Mouse (Mus musculus): ENCODE results near the gene Ncoa1. TPM values are rescaled to one million over a fixed set of nuclear protein-coding genes. Genes with fewer than 3 reads are reported as not detected.
A peak's percentile ranks its signal among the peaks of the same experiment; 100 is the strongest.
"Not testable (repeated sequence)": the region's sequence is repeated elsewhere in the genome, so short reads cannot be mapped to it uniquely, and the experiment has no call there.

Gene Ncoa1
- polyA plus RNA-seq, 1 experiment from 2014 or later, result 24.0 TPM

GRCm38 (mm10) chr12:4243805-4244204 lies 233.2 kb downstream of the Ncoa1 start:
- Histone ChIP-seq H3K4me2 (ENCODE audit: low read depth, low read length) (no peak overlapping the region), H3K9me3 (ENCODE audit: control insufficient read depth, low read length) (no peaks in the 10 kb centered on the region), H3K4me3 (ENCODE audit: low read depth, low read length) (no peak overlapping the region), H3K27ac (ENCODE audit: low read depth, low read length) (no peak overlapping the region), H3K9ac (replicated peaks; ENCODE audit: low read depth, low read length) (no peak overlapping the region), H3K27me3 (ENCODE audit: control insufficient read depth, insufficient read depth, low read length) (no peaks in the 10 kb centered on the region), H3K4me1 (ENCODE audit: control insufficient read depth, insufficient read depth, low read length) (no peaks in the 10 kb centered on the region), H3K36me3 (ENCODE audit: control insufficient read depth, insufficient read depth, low read length) (no peaks in the 10 kb centered on the region)
- no peak for ATAC-seq (ENCODE audit: low read depth)
- WGBS, result 86% methylated on average over 2 of the region's 2 CpGs

- not testable (repeated sequence) for H3K36me3 ChIP-seq (ENCODE audit: control insufficient read depth, insufficient read depth, low read length); H3K9ac ChIP-seq (replicated peaks; ENCODE audit: low read depth, low read length); H3K4me3 ChIP-seq (ENCODE audit: low read depth, low read length); H3K27ac ChIP-seq (ENCODE audit: low read depth, low read length); ATAC-seq (ENCODE audit: low read depth); H3K4me1 ChIP-seq (ENCODE audit: control insufficient read depth, insufficient read depth, low read length); H3K9me3 ChIP-seq (ENCODE audit: control insufficient read depth, low read length); H3K27me3 ChIP-seq (ENCODE audit: control insufficient read depth, insufficient read depth, low read length); H3K4me2 ChIP-seq (ENCODE audit: low read depth, low read length)
- WGBS, result 80% methylated on average over 8 of the region's 8 CpGs
Measured at GRCm38 (mm10) chr12:4240281-4240680, 236.7 kb downstream of the Ncoa1 start.

DNA sequence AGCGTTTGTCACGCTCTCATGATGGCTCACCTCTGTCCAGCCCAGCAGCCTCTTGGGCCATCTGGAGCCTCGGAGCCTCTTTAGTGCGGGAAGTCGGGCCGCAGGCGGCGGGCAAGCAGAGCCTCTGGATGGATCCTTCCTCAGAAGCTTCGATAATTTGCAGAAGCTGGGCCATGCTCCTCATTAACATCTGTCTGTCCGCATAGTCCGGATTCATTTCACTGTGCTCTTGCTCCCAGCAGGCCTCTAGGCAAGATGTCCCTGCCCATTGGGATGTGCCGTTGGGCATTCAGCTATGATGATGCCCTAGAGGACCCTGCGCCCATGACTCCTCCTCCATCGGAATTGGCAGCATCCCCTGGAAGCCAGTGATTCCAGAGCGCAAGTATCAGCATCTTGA lies 239.5 kb downstream of the Ncoa1 start:
- H3K27ac ChIP-seq (ENCODE audit: low read depth, low read length), result no peak overlapping the region
- no peak overlapping the region for H3K4me3 ChIP-seq (ENCODE audit: low read depth, low read length)
- no peak overlapping the region for H3K9ac ChIP-seq (replicated peaks; ENCODE audit: low read depth, low read length)
- no peak overlapping the region for H3K4me2 ChIP-seq (ENCODE audit: low read depth, low read length)
- no peaks in the 10 kb centered on the region for H3K9me3 ChIP-seq (ENCODE audit: control insufficient read depth, low read length)
- no peaks in the 10 kb centered on the region for H3K36me3 ChIP-seq (ENCODE audit: control insufficient read depth, insufficient read depth, low read length)
- no peaks in the 10 kb centered on the region for H3K27me3 ChIP-seq (ENCODE audit: control insufficient read depth, insufficient read depth, low read length)
- WGBS, result 97% methylated on average over 15 of the region's 15 CpGs
- no peak for ATAC-seq (ENCODE audit: low read depth)
- H3K4me1 ChIP-seq (ENCODE audit: control insufficient read depth, insufficient read depth, low read length), result 0 out of 2 replicates have a peak, but pooled peaks cover 4% of the 10 kb centered on the region

GRCm38 (mm10) chr12:4233572-4234508 lies 243.1 kb downstream of the Ncoa1 start, which contains the start of the genes Ptrhd1 and Cenpo:
Ptrhd1 (plus strand) TSS chr12:4234027.
Cenpo (minus strand) TSS chr12:4234294.
- peak within 1 kb of the TSS; percentile 69 for H3K9ac ChIP-seq (replicated peaks; ENCODE audit: low read depth, low read length)
- H3K27ac ChIP-seq (ENCODE audit: low read depth, low read length), result peak within 1 kb of the TSS; percentile 96
- no peaks in the 10 kb centered on the region for H3K27me3 ChIP-seq (ENCODE audit: control insufficient read depth, insufficient read depth, low read length)
- peak within 1 kb of the TSS; percentile 62 for H3K4me3 ChIP-seq (ENCODE audit: low read depth, low read length)
- no peaks in the 10 kb centered on the region for H3K9me3 ChIP-seq (ENCODE audit: control insufficient read depth, low read length)
- under 1% methylated on average over 50 of the region's 50 CpGs for WGBS
- peak; percentile 99 for ATAC-seq (ENCODE audit: low read depth)
- H3K4me1 ChIP-seq (ENCODE audit: control insufficient read depth, insufficient read depth, low read length), result 0 out of 2 replicates have a peak, but pooled peaks cover 4% of the 10 kb centered on the region
- 0 out of 2 replicates have a peak, but pooled peaks cover 2% of the 10 kb centered on the region for H3K36me3 ChIP-seq (ENCODE audit: control insufficient read depth, insufficient read depth, low read length)
- peak within 1 kb of the TSS; percentile 72 for H3K4me2 ChIP-seq (ENCODE audit: low read depth, low read length)

- no peak for ATAC-seq (ENCODE audit: low read depth)
- Histone ChIP-seq H3K4me3 (ENCODE audit: low read depth, low read length) (no peak overlapping the region), H3K4me1 (ENCODE audit: control insufficient read depth, insufficient read depth, low read length) (0 out of 2 replicates have a peak, but pooled peaks cover 4% of the 10 kb centered on the region), H3K9me3 (ENCODE audit: control insufficient read depth, low read length) (no peaks in the 10 kb centered on the region), H3K27ac (ENCODE audit: low read depth, low read length) (no peak overlapping the region), H3K27me3 (ENCODE audit: control insufficient read depth, insufficient read depth, low read length) (no peaks in the 10 kb centered on the region), H3K4me2 (ENCODE audit: low read depth, low read length) (peak overlapping the region; percentile 72; the same call in 1 of the 2 replicates), H3K36me3 (ENCODE audit: control insufficient read depth, insufficient read depth, low read length) (0 out of 2 replicates have a peak, but pooled peaks cover 2% of the 10 kb centered on the region), H3K9ac (replicated peaks; ENCODE audit: low read depth, low read length) (no peak overlapping the region)
- WGBS, result 52% methylated on average over 4 of the region's 4 CpGs
Measured at GRCm38 (mm10) chr12:4232777-4233176, 244.2 kb downstream of the Ncoa1 start.

DNA sequence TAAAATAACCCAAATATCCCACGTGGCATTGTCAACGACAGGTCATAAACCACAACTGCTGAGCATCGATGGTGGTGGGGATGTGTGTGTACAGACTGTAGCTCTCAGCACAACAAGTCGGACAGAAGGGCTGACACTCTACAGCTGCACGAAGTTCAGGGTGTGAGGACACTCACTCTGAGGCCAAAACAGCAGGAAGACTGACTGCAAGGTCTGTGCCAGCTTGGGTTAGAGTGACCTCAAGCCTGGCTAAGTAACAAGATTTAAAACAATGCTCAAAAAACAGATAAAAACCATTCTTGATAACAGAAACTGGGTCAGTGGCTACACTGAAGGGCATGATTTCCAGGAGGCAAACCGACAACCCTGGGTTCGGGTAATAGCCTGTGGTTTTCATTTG lies 246.8 kb downstream of the Ncoa1 start:
- Histone ChIP-seq H3K4me2 (ENCODE audit: low read depth, low read length) (no peak overlapping the region), H3K27ac (ENCODE audit: low read depth, low read length) (no peak overlapping the region), H3K9ac (replicated peaks; ENCODE audit: low read depth, low read length) (no peak overlapping the region), H3K9me3 (ENCODE audit: control insufficient read depth, low read length) (no peaks in the 10 kb centered on the region), H3K27me3 (ENCODE audit: control insufficient read depth, insufficient read depth, low read length) (no peaks in the 10 kb centered on the region), H3K36me3 (ENCODE audit: control insufficient read depth, insufficient read depth, low read length) (0 out of 2 replicates have a peak, but pooled peaks cover 2% of the 10 kb centered on the region), H3K4me3 (ENCODE audit: low read depth, low read length) (no peak overlapping the region), H3K4me1 (ENCODE audit: control insufficient read depth, insufficient read depth, low read length) (0 out of 2 replicates have a peak, but pooled peaks cover 4% of the 10 kb centered on the region)
- 87% methylated on average over 7 of the region's 7 CpGs for WGBS
- ATAC-seq (ENCODE audit: low read depth), result no peak

DNA sequence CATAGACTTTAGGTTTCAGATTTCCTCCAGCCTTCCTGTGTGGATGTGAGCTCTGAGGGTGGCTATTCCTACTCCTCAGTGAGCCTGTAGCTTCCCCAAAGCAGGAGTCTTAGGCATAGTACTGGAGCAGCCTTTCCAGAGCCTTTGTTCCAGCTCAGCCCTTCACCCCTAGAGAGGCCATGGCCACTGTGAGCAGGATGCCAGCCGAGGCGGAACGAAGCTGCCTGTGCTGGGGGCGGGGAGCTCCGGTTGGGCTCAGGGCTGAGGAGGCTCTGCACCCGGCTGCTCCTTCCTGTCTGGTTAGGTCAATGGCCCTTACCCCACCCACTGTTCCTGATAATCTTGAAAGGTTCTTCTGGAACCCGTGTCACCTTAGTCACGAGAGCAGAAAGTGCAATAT lies 264.1 kb downstream of the Ncoa1 start:
- H3K4me3 ChIP-seq (ENCODE audit: low read depth, low read length), result no peak overlapping the region
- H3K27ac ChIP-seq (ENCODE audit: low read depth, low read length), result no peak overlapping the region
- H3K9me3 ChIP-seq (ENCODE audit: control insufficient read depth, low read length), result no peaks in the 10 kb centered on the region
- H3K36me3 ChIP-seq (ENCODE audit: control insufficient read depth, insufficient read depth, low read length), result peaks cover 12% of the 10 kb centered on the region; the same call in 1 of the 2 replicates
- 85% methylated on average over 8 of the region's 8 CpGs for whole genome bisulfite sequencing
- H3K4me1 ChIP-seq (ENCODE audit: control insufficient read depth, insufficient read depth, low read length), result no peaks in the 10 kb centered on the region
- no peak overlapping the region for H3K9ac ChIP-seq (replicated peaks; ENCODE audit: low read depth, low read length)
- no peak overlapping the region for H3K4me2 ChIP-seq (ENCODE audit: low read depth, low read length)
- ATAC-seq (ENCODE audit: low read depth), result no peak
- no peaks in the 10 kb centered on the region for H3K27me3 ChIP-seq (ENCODE audit: control insufficient read depth, insufficient read depth, low read length)

GRCm38 (mm10) chr12:4211174-4211573 lies 265.8 kb downstream of the Ncoa1 start:
- H3K27ac ChIP-seq (ENCODE audit: low read depth, low read length), result no peak overlapping the region
- H3K9me3 ChIP-seq (ENCODE audit: control insufficient read depth, low read length), result no peaks in the 10 kb centered on the region
- no peaks in the 10 kb centered on the region for H3K4me1 ChIP-seq (ENCODE audit: control insufficient read depth, insufficient read depth, low read length)
- no peaks in the 10 kb centered on the region for H3K27me3 ChIP-seq (ENCODE audit: control insufficient read depth, insufficient read depth, low read length)
- H3K36me3 ChIP-seq (ENCODE audit: control insufficient read depth, insufficient read depth, low read length), result peaks cover 16% of the 10 kb centered on the region; the same call in 1 of the 2 replicates
- WGBS, result 95% methylated on average over 9 of the region's 9 CpGs
- H3K9ac ChIP-seq (replicated peaks; ENCODE audit: low read depth, low read length), result no peak overlapping the region
- no peak overlapping the region for H3K4me3 ChIP-seq (ENCODE audit: low read depth, low read length)
- no peak for ATAC-seq (ENCODE audit: low read depth)
- no peak overlapping the region for H3K4me2 ChIP-seq (ENCODE audit: low read depth, low read length)

- H3K27me3 ChIP-seq (ENCODE audit: control insufficient read depth, insufficient read depth, low read length), result no peaks in the 10 kb centered on the region
- no peaks in the 10 kb centered on the region for H3K9me3 ChIP-seq (ENCODE audit: control insufficient read depth, low read length)
- ATAC-seq (ENCODE audit: low read depth), result no peak
- H3K27ac ChIP-seq (ENCODE audit: low read depth, low read length), result no peak overlapping the region
- no peak overlapping the region for H3K4me3 ChIP-seq (ENCODE audit: low read depth, low read length)
- peaks cover 16% of the 10 kb centered on the region; the same call in 1 of the 2 replicates for H3K36me3 ChIP-seq (ENCODE audit: control insufficient read depth, insufficient read depth, low read length)
- no peak overlapping the region for H3K9ac ChIP-seq (replicated peaks; ENCODE audit: low read depth, low read length)
- over 99% methylated on average over 9 of the region's 9 CpGs for WGBS
- H3K4me2 ChIP-seq (ENCODE audit: low read depth, low read length), result no peak overlapping the region
- H3K4me1 ChIP-seq (ENCODE audit: control insufficient read depth, insufficient read depth, low read length), result no peaks in the 10 kb centered on the region
Measured at GRCm38 (mm10) chr12:4209196-4209595, 267.8 kb downstream of the Ncoa1 start.
